Mouse (Mus musculus): ENCODE data around the gene Zfp213. TPM values are rescaled to one million over a fixed set of nuclear protein-coding genes. Genes with fewer than 3 reads are reported as not detected.

Gene Zfp213
- polyA plus RNA-seq, 1 experiment, result 14.0 TPM

DNA sequence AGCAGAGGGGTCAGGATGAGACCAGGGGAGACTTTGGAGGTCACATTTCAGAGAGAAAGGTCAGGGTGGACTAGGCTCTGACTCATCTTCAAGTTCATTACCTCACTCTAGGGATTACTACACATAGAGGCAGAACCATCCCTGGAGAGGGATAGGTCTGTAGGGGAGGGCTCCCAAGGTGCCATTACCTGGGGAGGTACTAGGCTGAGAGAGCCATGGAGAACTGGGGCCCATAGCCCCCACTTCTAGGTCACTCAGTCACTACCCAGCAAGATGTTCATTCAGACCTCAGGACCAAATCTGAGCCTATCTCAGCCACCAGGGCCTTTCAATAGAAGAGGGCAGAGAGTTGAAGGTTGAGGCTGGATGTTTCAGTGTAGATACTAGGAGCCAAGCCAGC lies 9.7 kb downstream of the Zfp213 start:
- Histone ChIP-seq H3K4me3 (replicated peaks; ENCODE audit: extremely low read depth, low read depth, low read length) (no peak overlapping the region), H3K4me1 (ENCODE audit: control insufficient read depth, insufficient read depth, low read length) (peaks cover 3% of the 10 kb centered on the region)
- TF ChIP-seq POLR2A (IDR thresholded peaks at IDR 0.05; ENCODE audit: borderline replicate concordance, extremely low read depth, low read depth, low read length) (no peak), CTCF (IDR thresholded peaks at IDR 0.05; ENCODE audit: insufficient read depth, low read length) (no peak)
- no peak for DNase-seq

DNA sequence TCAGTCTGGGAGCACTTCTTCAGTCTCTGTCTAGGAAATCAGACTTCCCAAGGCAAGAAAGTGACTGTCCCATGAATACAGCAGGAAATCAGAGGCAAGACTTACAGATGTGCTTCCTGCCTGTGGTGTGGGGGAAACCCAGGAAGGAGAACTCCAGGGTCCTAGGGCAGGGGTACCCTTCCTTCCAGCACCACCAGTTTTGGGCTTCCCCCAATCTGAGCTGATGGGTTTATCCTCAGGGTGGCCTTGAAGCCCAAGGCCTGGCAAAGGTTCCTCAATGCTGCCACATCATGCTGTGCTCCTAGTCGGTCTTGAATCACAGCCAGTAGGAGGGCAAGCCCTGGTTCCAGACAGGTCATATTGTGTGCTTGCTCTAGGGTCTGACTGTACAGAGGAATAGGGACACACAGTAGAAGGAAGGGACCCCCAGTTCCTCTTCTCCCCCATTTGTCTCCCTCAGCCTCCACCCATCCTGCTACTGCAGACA lies 10.4 kb downstream of the Zfp213 start:
- TF ChIP-seq POLR2A (IDR thresholded peaks at IDR 0.05; ENCODE audit: borderline replicate concordance, extremely low read depth, low read depth, low read length), result no peak
- no peak for TF ChIP-seq CTCF (IDR thresholded peaks at IDR 0.05; ENCODE audit: insufficient read depth, low read length)
- H3K4me1 ChIP-seq (ENCODE audit: control insufficient read depth, insufficient read depth, low read length), result peaks cover 3% of the 10 kb centered on the region
- no peak overlapping the region for H3K4me3 ChIP-seq (replicated peaks; ENCODE audit: extremely low read depth, low read depth, low read length)
- WGBS, result 65% methylated on average over 1 of the region's 1 CpGs
- DNase-seq, result no peak

DNA sequence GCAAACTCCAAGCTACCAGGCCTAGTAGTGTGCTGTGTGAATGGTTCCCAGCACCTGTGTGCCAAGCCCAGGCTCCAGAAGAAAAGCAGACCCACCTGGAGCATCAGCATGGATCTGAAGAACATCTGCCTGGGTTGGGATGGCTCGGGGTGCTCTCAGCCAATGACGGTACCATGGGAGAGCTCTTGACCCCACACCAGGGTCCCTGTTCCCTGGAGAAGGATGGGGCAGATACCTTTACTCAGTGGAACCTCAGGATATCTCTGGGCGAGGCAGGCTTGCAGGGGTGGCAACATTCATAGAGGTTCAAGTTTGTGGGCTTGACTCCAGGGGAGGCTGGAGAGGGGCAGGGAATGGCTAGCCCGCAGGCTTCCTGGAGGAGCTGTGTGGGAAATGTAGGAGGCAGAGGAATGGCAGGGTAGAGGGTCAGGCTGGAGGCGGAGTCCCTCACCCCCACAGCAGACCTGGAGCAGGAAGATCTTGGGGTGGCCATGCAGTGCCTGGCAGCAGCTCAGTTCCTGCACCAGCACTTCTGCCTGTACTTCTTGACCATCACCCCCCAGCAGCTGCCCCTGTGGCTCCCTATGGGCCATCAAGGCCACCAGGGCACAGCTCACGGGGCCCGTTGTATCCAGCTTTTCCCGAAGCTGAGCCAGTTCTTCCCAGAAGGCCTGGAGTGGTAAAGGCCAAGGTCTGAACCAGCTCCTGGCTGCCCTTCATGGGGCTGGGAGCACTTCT lies 11.0 kb downstream of the Zfp213 start:
- no peak for DNase-seq
- peaks cover 3% of the 10 kb centered on the region for H3K4me1 ChIP-seq (ENCODE audit: control insufficient read depth, insufficient read depth, low read length)
- H3K4me3 ChIP-seq (replicated peaks; ENCODE audit: extremely low read depth, low read depth, low read length), result no peak overlapping the region
- no peak for TF ChIP-seq POLR2A (IDR thresholded peaks at IDR 0.05; ENCODE audit: borderline replicate concordance, extremely low read depth, low read depth, low read length)
- no peak for TF ChIP-seq CTCF (IDR thresholded peaks at IDR 0.05; ENCODE audit: insufficient read depth, low read length)
- WGBS, result 89% methylated on average over 8 of the region's 8 CpGs

DNA sequence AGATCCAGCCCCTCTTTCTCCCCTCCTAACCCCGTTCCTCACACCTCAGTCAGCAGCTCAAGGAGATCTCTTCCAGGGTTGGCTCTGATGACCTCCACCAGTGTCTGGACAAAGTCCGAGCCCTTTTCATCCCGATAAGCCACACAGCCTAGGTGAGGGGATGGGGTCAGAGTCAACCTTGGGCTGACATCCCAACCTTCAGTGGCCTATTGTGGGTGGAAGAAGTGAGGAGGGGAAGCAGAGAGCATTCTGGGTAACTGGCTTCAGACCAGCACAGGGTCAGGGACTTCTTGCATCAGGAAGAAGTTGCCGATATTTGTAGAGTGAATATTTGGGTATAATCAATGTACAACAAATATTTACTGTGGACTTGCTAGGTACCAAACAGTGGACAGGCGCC lies 12.1 kb downstream of the Zfp213 start:
- Histone ChIP-seq H3K4me3 (replicated peaks; ENCODE audit: extremely low read depth, low read depth, low read length) (no peak overlapping the region), H3K4me1 (ENCODE audit: control insufficient read depth, insufficient read depth, low read length) (peaks cover 3% of the 10 kb centered on the region)
- WGBS, result 63% methylated on average over 5 of the region's 5 CpGs
- TF ChIP-seq CTCF (IDR thresholded peaks at IDR 0.05; ENCODE audit: insufficient read depth, low read length) (no peak), POLR2A (IDR thresholded peaks at IDR 0.05; ENCODE audit: borderline replicate concordance, extremely low read depth, low read depth, low read length) (no peak)
- no peak for DNase-seq

DNA sequence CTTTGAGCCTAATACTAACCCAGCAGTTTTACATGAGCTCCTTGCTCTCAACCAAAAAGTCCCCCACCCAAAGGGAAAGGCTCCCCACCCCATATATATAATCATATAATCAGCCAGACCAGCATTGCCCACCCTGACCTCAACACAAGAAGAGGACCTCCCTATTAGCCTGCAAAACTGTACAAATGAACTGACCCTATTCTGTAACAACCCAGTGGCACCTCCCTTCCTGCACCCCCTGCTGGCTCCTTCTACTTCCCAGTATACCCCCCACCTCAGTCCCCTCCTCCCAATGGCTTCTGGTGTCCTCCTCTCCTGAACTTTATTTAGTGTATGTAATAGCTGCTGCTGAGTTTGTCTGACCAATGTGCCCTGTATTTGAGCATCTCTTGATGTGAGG lies 12.6 kb downstream of the Zfp213 start:
- TF ChIP-seq POLR2A (IDR thresholded peaks at IDR 0.05; ENCODE audit: borderline replicate concordance, extremely low read depth, low read depth, low read length), result no peak
- TF ChIP-seq CTCF (IDR thresholded peaks at IDR 0.05; ENCODE audit: insufficient read depth, low read length), result no peak
- Histone ChIP-seq H3K4me3 (replicated peaks; ENCODE audit: extremely low read depth, low read depth, low read length) (no peak overlapping the region), H3K4me1 (ENCODE audit: control insufficient read depth, insufficient read depth, low read length) (peaks cover 3% of the 10 kb centered on the region)
- DNase-seq, result no peak

DNA sequence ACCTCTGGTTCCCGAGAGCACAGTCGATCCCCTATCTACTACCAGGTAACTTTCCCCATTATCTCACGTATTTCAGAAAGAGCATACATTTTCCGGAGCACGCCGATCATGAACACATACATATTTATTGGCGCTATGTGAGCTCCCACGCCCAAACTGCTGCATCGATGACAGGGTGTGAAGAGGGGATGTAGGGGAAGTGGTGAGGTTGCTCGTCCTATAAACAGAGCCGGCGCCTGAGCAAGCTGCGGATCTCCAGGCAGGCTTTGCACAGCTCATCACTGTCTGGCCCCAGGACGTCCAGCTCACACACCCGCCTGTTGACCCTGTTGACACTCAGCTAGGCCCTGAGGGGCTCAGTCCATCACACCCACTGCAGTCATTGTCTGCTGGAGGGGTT lies 13.2 kb downstream of the Zfp213 start:
- WGBS, result 2% methylated on average over 15 of the region's 15 CpGs
- TF ChIP-seq POLR2A (IDR thresholded peaks at IDR 0.05; ENCODE audit: borderline replicate concordance, extremely low read depth, low read depth, low read length) (no peak), CTCF (IDR thresholded peaks at IDR 0.05; ENCODE audit: insufficient read depth, low read length) (no peak)
- Histone ChIP-seq H3K4me3 (replicated peaks; ENCODE audit: extremely low read depth, low read depth, low read length) (peak overlapping the region; percentile 62), H3K4me1 (ENCODE audit: control insufficient read depth, insufficient read depth, low read length) (peaks cover 3% of the 10 kb centered on the region)
- no peak for DNase-seq

DNA sequence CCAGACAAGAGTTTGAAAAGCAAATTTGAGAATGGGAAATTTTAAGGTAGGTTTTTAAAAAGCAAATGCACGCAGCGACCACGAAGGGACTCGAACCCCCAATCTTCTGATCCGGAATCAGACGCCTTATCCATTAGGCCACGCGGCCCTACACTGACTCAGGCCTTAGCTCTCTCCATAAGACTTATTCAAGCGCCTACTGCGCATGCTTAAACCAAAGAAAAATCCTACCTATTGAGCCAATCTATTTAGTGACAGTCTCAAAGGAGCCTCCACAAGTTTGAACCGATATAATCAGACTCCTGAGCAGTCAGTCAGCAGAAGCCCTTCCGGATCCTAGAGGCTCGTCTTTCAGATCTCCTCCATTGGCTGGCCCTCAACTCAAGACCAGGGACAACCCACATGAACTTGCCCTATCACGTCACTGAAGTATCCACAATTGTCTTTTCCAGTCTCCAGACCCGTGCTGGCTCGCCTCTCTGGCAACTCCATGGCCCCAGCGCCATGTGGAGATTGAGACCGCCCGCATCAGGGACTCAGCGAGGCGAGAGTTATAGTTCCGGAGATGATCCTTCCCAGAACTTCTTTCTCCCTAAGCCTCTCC lies 13.7 kb downstream of the Zfp213 start:
- H3K4me1 ChIP-seq (ENCODE audit: control insufficient read depth, insufficient read depth, low read length), result peaks cover 3% of the 10 kb centered on the region
- peak overlapping the region; percentile 62 for H3K4me3 ChIP-seq (replicated peaks; ENCODE audit: extremely low read depth, low read depth, low read length)
- WGBS, result under 1% methylated on average over 22 of the region's 22 CpGs
- peak; percentile 97 for DNase-seq
- TF ChIP-seq CTCF (IDR thresholded peaks at IDR 0.05; ENCODE audit: insufficient read depth, low read length) (no peak), POLR2A (IDR thresholded peaks at IDR 0.05; ENCODE audit: borderline replicate concordance, extremely low read depth, low read depth, low read length) (0 out of 2 replicates have a peak, but pooled peaks have one; percentile 29)

DNA sequence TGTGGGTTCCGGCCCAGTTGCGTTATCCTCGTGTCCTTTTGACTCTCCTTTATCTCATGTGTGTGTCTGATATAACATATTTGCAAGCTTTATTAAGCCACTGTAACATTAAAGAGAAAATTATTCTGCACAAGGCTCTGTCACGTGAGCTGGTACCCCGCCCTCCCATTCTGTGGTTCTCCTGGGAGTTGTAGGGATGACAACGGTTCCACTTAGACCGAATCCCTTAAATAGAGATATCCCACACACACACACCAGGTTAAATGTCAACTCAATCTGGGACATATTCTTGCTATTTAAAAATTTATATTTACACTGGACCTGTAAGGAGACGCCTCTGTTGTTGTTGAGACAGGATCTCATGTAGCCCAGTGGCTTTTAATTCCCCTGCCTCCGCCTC lies 14.6 kb downstream of the Zfp213 start:
- WGBS, result 14% methylated on average over 9 of the region's 9 CpGs
- DNase-seq, result no peak
- H3K4me3 ChIP-seq (replicated peaks; ENCODE audit: extremely low read depth, low read depth, low read length), result peak overlapping the region; percentile 43
- H3K4me1 ChIP-seq (ENCODE audit: control insufficient read depth, insufficient read depth, low read length), result peaks cover 3% of the 10 kb centered on the region
- no peak for TF ChIP-seq CTCF (IDR thresholded peaks at IDR 0.05; ENCODE audit: insufficient read depth, low read length)
- no peak for TF ChIP-seq POLR2A (IDR thresholded peaks at IDR 0.05; ENCODE audit: borderline replicate concordance, extremely low read depth, low read depth, low read length)

DNA sequence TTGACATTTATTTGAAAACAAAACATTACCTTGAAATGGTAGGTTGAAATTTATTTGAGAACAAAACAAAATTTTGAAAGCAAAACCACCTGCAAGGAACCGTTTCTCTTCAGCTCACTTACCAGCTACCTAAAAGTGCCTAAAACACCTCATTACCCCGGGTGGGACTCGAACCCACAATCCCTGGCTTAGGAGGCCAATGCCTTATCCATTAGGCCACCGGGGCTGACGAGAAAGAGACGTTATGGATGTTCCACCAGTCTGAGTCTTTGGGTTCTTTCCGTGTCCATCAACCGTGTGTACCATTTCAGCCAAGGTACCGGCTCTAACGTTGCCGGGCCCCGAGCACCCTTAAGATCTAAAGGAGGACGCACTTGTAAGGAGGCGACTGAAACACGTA lies 15.4 kb downstream of the Zfp213 start:
- DNase-seq, result peak; percentile 81
- peaks cover 6% of the 10 kb centered on the region for H3K4me1 ChIP-seq (ENCODE audit: control insufficient read depth, insufficient read depth, low read length)
- H3K4me3 ChIP-seq (replicated peaks; ENCODE audit: extremely low read depth, low read depth, low read length), result peak overlapping the region; percentile 65
- under 1% methylated on average over 15 of the region's 15 CpGs for WGBS
- no peak for TF ChIP-seq CTCF (IDR thresholded peaks at IDR 0.05; ENCODE audit: insufficient read depth, low read length)
- TF ChIP-seq POLR2A (IDR thresholded peaks at IDR 0.05; ENCODE audit: borderline replicate concordance, extremely low read depth, low read depth, low read length), result no peak

All from lung, adult 2 months (tissue).